Mouse (Mus musculus) forebrain, embryonic 16.5 days (tissue): Measurements from ENCODE around the gene Fbxw7. TPM values are rescaled to one million over a fixed set of nuclear protein-coding genes. Genes with fewer than 3 reads are reported as not detected.
"Not testable (repeated sequence)": the region's sequence is repeated elsewhere in the genome, so short reads cannot be mapped to it uniquely, and the experiment has no call there.

ENCODE experiments used
- ATAC-seq: fragments of 200-750 bp; cut with Nextera tagmentation; 2 replicates; pipeline ENCODE4 v1.8.0; 2017; ENCODE audit warnings: mild to moderate bottlenecking, moderate library complexity
- H3K27ac ChIP-seq: fragments of 300-500 bp; sonication (generic); 2 replicates; pipeline ENCODE4 v1.5.1; 2014; ENCODE audit warnings: low read length, control low read depth
- H3K27me3 ChIP-seq: fragments of 300-500 bp; sonication (generic); replicated peaks from 2 replicates; pipeline ENCODE4 v1.6.1; 2014; ENCODE audit warnings: low read length; ENCODE audit not compliant: control insufficient read depth, insufficient read depth
- H3K36me3 ChIP-seq: fragments of 300-500 bp; sonication (generic); 2 replicates; pipeline ENCODE4 v1.6.1; 2014; ENCODE audit not compliant: control insufficient read depth, insufficient read depth
- H3K4me1 ChIP-seq: fragments of 300-500 bp; sonication (generic); replicated peaks from 2 replicates; pipeline ENCODE4 v1.6.1; 2014; ENCODE audit warnings: low read length; ENCODE audit not compliant: control insufficient read depth, insufficient read depth
- H3K4me2 ChIP-seq: fragments of 300-500 bp; sonication (generic); 2 replicates; pipeline ENCODE4 v1.6.1; 2014; ENCODE audit warnings: mild to moderate bottlenecking, low read length, control low read depth
- H3K4me3 ChIP-seq: fragments of 300-500 bp; sonication (generic); replicated peaks from 2 replicates; pipeline ENCODE4 v1.5.1; 2014; ENCODE audit warnings: mild to moderate bottlenecking, low read length, control low read depth
- H3K9ac ChIP-seq: fragments of 300-500 bp; sonication (generic); replicated peaks from 2 replicates; pipeline ENCODE4 v1.6.1; 2014; ENCODE audit warnings: low read depth, low read length, control low read depth
- H3K9me3 ChIP-seq: fragments of 300-500 bp; sonication (generic); 2 replicates; pipeline ENCODE4 v1.6.1; 2016; ENCODE audit warnings: low read length; ENCODE audit not compliant: control insufficient read depth
- WGBS: fragments of 180-500 bp; shearing (Covaris S2); extraction: QIAGEN DNeasy Blood & Tissue Kit; methylation state at CpG from one replicate; pipeline ENCODE4 v1.1.7; 2014; 5-methylcytosine and 5-hydroxymethylcytosine counted together
- polyA plus RNA-seq: library from polyadenylated mRNA; unstranded; fragments of >200 nt; fragmentation: Nextera tagmentation; extraction: Ambion mirVana; gene quantifications from 2 replicates; pipeline ENCODE4 v1.2.1, GENCODE M21; 2015

The Fbxw7 gene
- polyA plus RNA-seq, 1 experiment from 2014 or later, result 35.7 TPM

GRCm38 (mm10) chr3:84841271-84841670 lies 26.2 kb downstream of the Fbxw7 start:
- H3K36me3 ChIP-seq, result no peaks in the 10 kb centered on the region
- H3K9me3 ChIP-seq, result no peaks in the 10 kb centered on the region
- no peaks in the 10 kb centered on the region for H3K27me3 ChIP-seq
- H3K4me1 ChIP-seq, result no peaks in the 10 kb centered on the region
- H3K27ac ChIP-seq, result no peak overlapping the region
- H3K4me3 ChIP-seq, result no peak overlapping the region
- 81% methylated on average over 4 of the region's 4 CpGs for WGBS
- no peak overlapping the region for H3K4me2 ChIP-seq
- no peak for ATAC-seq
- no peak overlapping the region for H3K9ac ChIP-seq

GRCm38 (mm10) chr3:84842793-84843192 lies 27.7 kb downstream of the Fbxw7 start:
- no peak for ATAC-seq
- no peaks in the 10 kb centered on the region for H3K4me1 ChIP-seq
- H3K9me3 ChIP-seq, result no peaks in the 10 kb centered on the region
- WGBS, result 88% methylated on average over 2 of the region's 2 CpGs
- H3K36me3 ChIP-seq, result no peaks in the 10 kb centered on the region
- H3K27me3 ChIP-seq, result no peaks in the 10 kb centered on the region
- no peak overlapping the region for H3K27ac ChIP-seq
- no peak overlapping the region for H3K9ac ChIP-seq
- H3K4me2 ChIP-seq, result no peak overlapping the region
- H3K4me3 ChIP-seq, result no peak overlapping the region

- no peak overlapping the region for H3K27ac ChIP-seq
- no peaks in the 10 kb centered on the region for H3K9me3 ChIP-seq
- ATAC-seq, result no peak
- WGBS, result 28% methylated on average over 1 of the region's 1 CpGs
- no peak overlapping the region for H3K4me2 ChIP-seq
- H3K4me3 ChIP-seq, result no peak overlapping the region
- H3K4me1 ChIP-seq, result no peaks in the 10 kb centered on the region
- H3K27me3 ChIP-seq, result no peaks in the 10 kb centered on the region
- H3K9ac ChIP-seq, result no peak overlapping the region
- H3K36me3 ChIP-seq, result no peaks in the 10 kb centered on the region
Measured at GRCm38 (mm10) chr3:84843594-84843993, 28.5 kb downstream of the Fbxw7 start.

GRCm38 (mm10) chr3:84848798-84849197 lies 33.7 kb downstream of the Fbxw7 start:
- H3K4me2 ChIP-seq, result no peak overlapping the region
- H3K9ac ChIP-seq, result no peak overlapping the region
- 87% methylated on average over 4 of the region's 4 CpGs for WGBS
- H3K27me3 ChIP-seq, result no peaks in the 10 kb centered on the region
- no peak overlapping the region for H3K4me3 ChIP-seq
- H3K36me3 ChIP-seq, result no peaks in the 10 kb centered on the region
- ATAC-seq, result no peak
- no peak overlapping the region for H3K27ac ChIP-seq
- no peaks in the 10 kb centered on the region for H3K4me1 ChIP-seq
- H3K9me3 ChIP-seq, result no peaks in the 10 kb centered on the region

- no peaks in the 10 kb centered on the region for H3K9me3 ChIP-seq
- H3K27ac ChIP-seq, result no peak overlapping the region
- no peak for ATAC-seq
- no peak overlapping the region for H3K4me3 ChIP-seq
- H3K9ac ChIP-seq, result no peak overlapping the region
- 94% methylated on average over 1 of the region's 1 CpGs for WGBS
- H3K4me1 ChIP-seq, result no peaks in the 10 kb centered on the region
- no peaks in the 10 kb centered on the region for H3K27me3 ChIP-seq
- no peaks in the 10 kb centered on the region for H3K36me3 ChIP-seq
- H3K4me2 ChIP-seq, result no peak overlapping the region
Measured at GRCm38 (mm10) chr3:84850418-84850817, 35.4 kb downstream of the Fbxw7 start.

GRCm38 (mm10) chr3:84851801-84852200 lies 36.7 kb downstream of the Fbxw7 start:
- H3K4me2 ChIP-seq, result no peak overlapping the region
- no peaks in the 10 kb centered on the region for H3K36me3 ChIP-seq
- no peaks in the 10 kb centered on the region for H3K27me3 ChIP-seq
- H3K4me3 ChIP-seq, result no peak overlapping the region
- ATAC-seq, result no peak
- H3K4me1 ChIP-seq, result no peaks in the 10 kb centered on the region
- H3K9ac ChIP-seq, result no peak overlapping the region
- WGBS, result 37% methylated on average over 1 of the region's 1 CpGs
- no peak overlapping the region for H3K27ac ChIP-seq
- H3K9me3 ChIP-seq, result no peaks in the 10 kb centered on the region

- WGBS, result 92% methylated on average over 7 of the region's 7 CpGs
- no peaks in the 10 kb centered on the region for H3K4me1 ChIP-seq
- H3K4me3 ChIP-seq, result no peak overlapping the region
- H3K36me3 ChIP-seq, result no peaks in the 10 kb centered on the region
- no peaks in the 10 kb centered on the region for H3K9me3 ChIP-seq
- H3K27me3 ChIP-seq, result no peaks in the 10 kb centered on the region
- ATAC-seq, result no peak
- no peak overlapping the region for H3K9ac ChIP-seq
- H3K4me2 ChIP-seq, result no peak overlapping the region
- H3K27ac ChIP-seq, result no peak overlapping the region
Measured at GRCm38 (mm10) chr3:84852877-84853276, 37.8 kb downstream of the Fbxw7 start.

- Histone ChIP-seq H3K4me3 (no peak overlapping the region), H3K27ac (no peak overlapping the region), H3K27me3 (no peaks in the 10 kb centered on the region), H3K9ac (no peak overlapping the region), H3K9me3 (no peaks in the 10 kb centered on the region), H3K4me1 (no peaks in the 10 kb centered on the region), H3K4me2 (no peak overlapping the region), H3K36me3 (no peaks in the 10 kb centered on the region)
- no peak for ATAC-seq
- 79% methylated on average over 1 of the region's 1 CpGs for WGBS
Measured at GRCm38 (mm10) chr3:84854440-84854839, 39.4 kb downstream of the Fbxw7 start.

- no peak overlapping the region for H3K9ac ChIP-seq
- 91% methylated on average over 1 of the region's 1 CpGs for WGBS
Measured at GRCm38 (mm10) chr3:84860669-84861068, 45.6 kb downstream of the Fbxw7 start.

GRCm38 (mm10) chr3:84861817-84862216 lies 46.7 kb downstream of the Fbxw7 start:
- not testable (repeated sequence) for H3K4me2 ChIP-seq, ATAC-seq, H3K4me1 ChIP-seq

More at GRCm38 (mm10) chr3:84860669-84861068, 45.6 kb downstream of the Fbxw7 start:
- Histone ChIP-seq H3K27me3 (no peaks in the 10 kb centered on the region), H3K4me2 (no peak overlapping the region), H3K27ac (no peak overlapping the region), H3K4me1 (no peaks in the 10 kb centered on the region), H3K9me3 (no peaks in the 10 kb centered on the region), H3K36me3 (no peaks in the 10 kb centered on the region), H3K4me3 (no peak overlapping the region)
- no peak for ATAC-seq

More at GRCm38 (mm10) chr3:84861817-84862216, 46.7 kb downstream of the Fbxw7 start:
- not testable (repeated sequence) for H3K36me3 ChIP-seq, H3K4me3 ChIP-seq, H3K9ac ChIP-seq, H3K27me3 ChIP-seq, H3K9me3 ChIP-seq, H3K27ac ChIP-seq
- WGBS, result 97% methylated on average over 3 of the region's 3 CpGs
